Mouse (Mus musculus) heart, embryonic 13.5 days (tissue): ENCODE measurements at regions not wholly inside any gene's neighbourhood (a gene's known extent, or its start where the extent isn't known, plus 50 kb on each side); places are given as distances from the start of the nearest gene placed in this dataset.
"Not testable (repeated sequence)": the region's sequence is repeated elsewhere in the genome, so short reads cannot be mapped to it uniquely, and the experiment has no call there.

Experiments
- ATAC-seq: fragments of 200-750 bp; cut with Nextera tagmentation; 2 replicates; pipeline ENCODE4 v1.8.0; 2017; ENCODE audit warnings: moderate TSS enrichment; ENCODE audit not compliant: insufficient number of reproducible peaks, low FRiP score, low TSS enrichment; ENCODE audit errors: extremely low read depth
- H3K27ac ChIP-seq: fragments of 300-500 bp; sonication (generic); replicated peaks from 2 replicates; pipeline ENCODE4 v1.5.1; 2015; ENCODE audit warnings: moderate library complexity, mild to moderate bottlenecking, inconsistent platforms
- H3K27me3 ChIP-seq: fragments of 300-500 bp; sonication (generic); replicated peaks from 2 replicates; pipeline ENCODE4 v1.6.1; 2015; ENCODE audit warnings: mild to moderate bottlenecking, inconsistent platforms
- H3K36me3 ChIP-seq: fragments of 300-500 bp; sonication (generic); 2 replicates; pipeline ENCODE4 v1.6.1; 2015; ENCODE audit warnings: mild to moderate bottlenecking, inconsistent platforms
- H3K4me1 ChIP-seq: fragments of 300-500 bp; sonication (generic); 2 replicates; pipeline ENCODE4 v1.6.1; 2015; ENCODE audit warnings: inconsistent platforms
- H3K4me2 ChIP-seq: fragments of 300-500 bp; sonication (generic); 2 replicates; pipeline ENCODE4 v1.6.1; 2015; ENCODE audit warnings: inconsistent platforms, mild to moderate bottlenecking, moderate library complexity
- H3K4me3 ChIP-seq: fragments of 300-500 bp; sonication (generic); 2 replicates; pipeline ENCODE4 v1.5.1; 2015; ENCODE audit warnings: moderate library complexity, mild to moderate bottlenecking, inconsistent platforms
- H3K9ac ChIP-seq: fragments of 300-500 bp; sonication (generic); 2 replicates; pipeline ENCODE4 v1.6.1; 2015; ENCODE audit warnings: inconsistent platforms, mild to moderate bottlenecking, moderate library complexity
- H3K9me3 ChIP-seq: fragments of 300-500 bp; sonication (generic); 2 replicates; pipeline ENCODE4 v1.6.1; 2016; ENCODE audit warnings: inconsistent platforms
- WGBS: fragments of 180-500 bp; shearing (Covaris S2); methylation state at CpG from one replicate; pipeline ENCODE4 v1.1.7; 2015; ENCODE audit warnings: mixed read lengths; 5-methylcytosine and 5-hydroxymethylcytosine counted together

- H3K36me3 ChIP-seq, result no peaks in the 10 kb centered on the region
- H3K4me3 ChIP-seq, result no peak overlapping the region
- ATAC-seq, result no peak
- H3K27ac ChIP-seq, result no peak overlapping the region
- no peaks in the 10 kb centered on the region for H3K9me3 ChIP-seq
- H3K4me2 ChIP-seq, result no peak overlapping the region
- H3K9ac ChIP-seq, result no peak overlapping the region
- H3K4me1 ChIP-seq, result no peaks in the 10 kb centered on the region
- H3K27me3 ChIP-seq, result no peaks in the 10 kb centered on the region
- 60% methylated on average over 1 of the region's 1 CpGs for WGBS
Measured at GRCm38 (mm10) chr10:15886150-15886549, 1168.1 kb upstream of the Gje1 start.

- H3K4me3 ChIP-seq, result no peak overlapping the region
- H3K4me1 ChIP-seq, result no peaks in the 10 kb centered on the region
- ATAC-seq, result no peak
- H3K4me2 ChIP-seq, result no peak overlapping the region
- H3K9ac ChIP-seq, result no peak overlapping the region
- H3K27me3 ChIP-seq, result no peaks in the 10 kb centered on the region
- H3K9me3 ChIP-seq, result no peaks in the 10 kb centered on the region
- H3K36me3 ChIP-seq, result no peaks in the 10 kb centered on the region
- no peak overlapping the region for H3K27ac ChIP-seq
- 71% methylated on average over 2 of the region's 2 CpGs for WGBS
Measured at GRCm38 (mm10) chr10:15868063-15868462, 1150.0 kb upstream of the Gje1 start.

- no peak for ATAC-seq
- H3K27ac ChIP-seq, result no peak overlapping the region
Measured at GRCm38 (mm10) chr10:15866931-15867330, 1148.9 kb upstream of the Gje1 start.

GRCm38 (mm10) chr10:15841381-15841780 is 1123.4 kb upstream of the Gje1 start:
- no peak overlapping the region for H3K4me3 ChIP-seq
- H3K27me3 ChIP-seq, result no peaks in the 10 kb centered on the region
- H3K4me1 ChIP-seq, result no peaks in the 10 kb centered on the region
- H3K9me3 ChIP-seq, result no peaks in the 10 kb centered on the region
- no peaks in the 10 kb centered on the region for H3K36me3 ChIP-seq
- no peak overlapping the region for H3K9ac ChIP-seq
- no peak overlapping the region for H3K4me2 ChIP-seq
- no peak overlapping the region for H3K27ac ChIP-seq
- no peak for ATAC-seq
- 51% methylated on average over 3 of the region's 3 CpGs for WGBS

More at GRCm38 (mm10) chr10:15866931-15867330, 1148.9 kb upstream of the Gje1 start:
- Histone ChIP-seq H3K36me3 (no peaks in the 10 kb centered on the region), H3K27me3 (no peaks in the 10 kb centered on the region), H3K4me2 (no peak overlapping the region), H3K4me1 (no peaks in the 10 kb centered on the region), H3K4me3 (no peak overlapping the region), H3K9me3 (no peaks in the 10 kb centered on the region), H3K9ac (no peak overlapping the region)

- no peaks in the 10 kb centered on the region for H3K4me1 ChIP-seq
- no peaks in the 10 kb centered on the region for H3K36me3 ChIP-seq
- H3K4me2 ChIP-seq, result no peak overlapping the region
- no peak for ATAC-seq
- WGBS, result 96% methylated on average over 2 of the region's 2 CpGs
- no peaks in the 10 kb centered on the region for H3K27me3 ChIP-seq
- H3K9ac ChIP-seq, result no peak overlapping the region
- H3K4me3 ChIP-seq, result no peak overlapping the region
- H3K27ac ChIP-seq, result no peak overlapping the region
- no peaks in the 10 kb centered on the region for H3K9me3 ChIP-seq
Measured at GRCm38 (mm10) chr10:15832338-15832737, 1114.3 kb upstream of the Gje1 start.

- no peaks in the 10 kb centered on the region for H3K36me3 ChIP-seq
- H3K4me1 ChIP-seq, result no peaks in the 10 kb centered on the region
- no peak overlapping the region for H3K4me2 ChIP-seq
- no peak overlapping the region for H3K4me3 ChIP-seq
- ATAC-seq, result no peak
- H3K27me3 ChIP-seq, result no peaks in the 10 kb centered on the region
- no peaks in the 10 kb centered on the region for H3K9me3 ChIP-seq
- WGBS, result 81% methylated on average over 1 of the region's 1 CpGs
- H3K9ac ChIP-seq, result no peak overlapping the region
- H3K27ac ChIP-seq, result no peak overlapping the region
Measured at GRCm38 (mm10) chr10:15825457-15825856, 1107.4 kb upstream of the Gje1 start.

- H3K27ac ChIP-seq, result no peak overlapping the region
- no peak overlapping the region for H3K9ac ChIP-seq
- no peaks in the 10 kb centered on the region for H3K36me3 ChIP-seq
- no peaks in the 10 kb centered on the region for H3K27me3 ChIP-seq
- no peaks in the 10 kb centered on the region for H3K4me1 ChIP-seq
- H3K4me3 ChIP-seq, result no peak overlapping the region
- H3K9me3 ChIP-seq, result no peaks in the 10 kb centered on the region
- ATAC-seq, result no peak
- no peak overlapping the region for H3K4me2 ChIP-seq
- WGBS, result 67% methylated on average over 3 of the region's 3 CpGs
Measured at GRCm38 (mm10) chr10:15807271-15807670, 1089.3 kb upstream of the Gje1 start.

GRCm38 (mm10) chr10:15805791-15806190 is 1087.8 kb upstream of the Gje1 start:
- Histone ChIP-seq H3K27ac (no peak overlapping the region), H3K9ac (no peak overlapping the region), H3K27me3 (no peaks in the 10 kb centered on the region), H3K4me2 (no peak overlapping the region), H3K36me3 (no peaks in the 10 kb centered on the region), H3K4me3 (no peak overlapping the region), H3K9me3 (no peaks in the 10 kb centered on the region), H3K4me1 (no peaks in the 10 kb centered on the region)
- ATAC-seq, result no peak
- WGBS, result 75% methylated on average over 2 of the region's 2 CpGs

- not testable (repeated sequence) for H3K4me3 ChIP-seq, H3K4me2 ChIP-seq, H3K27ac ChIP-seq, ATAC-seq, H3K9me3 ChIP-seq, H3K27me3 ChIP-seq, H3K36me3 ChIP-seq, H3K9ac ChIP-seq, H3K4me1 ChIP-seq
Measured at GRCm38 (mm10) chr10:15793185-15793584, 1075.2 kb upstream of the Gje1 start.

- ATAC-seq, result no peak
- H3K9me3 ChIP-seq, result no peaks in the 10 kb centered on the region
- WGBS, result 45% methylated on average over 7 of the region's 7 CpGs
Measured at GRCm38 (mm10) chr10:15791473-15792269, 1073.7 kb upstream of the Gje1 start.

GRCm38 (mm10) chr10:15759983-15760723 is 1042.1 kb upstream of the Gje1 start:
- Histone ChIP-seq H3K9me3 (no peaks in the 10 kb centered on the region), H3K27ac (peak overlapping the region; percentile 25; the same call in 1 of the 2 replicates), H3K36me3 (no peaks in the 10 kb centered on the region), H3K9ac (no peak overlapping the region), H3K4me1 (peaks cover 14% of the 10 kb centered on the region), H3K27me3 (no peaks in the 10 kb centered on the region), H3K4me3 (peak overlapping the region; percentile 31), H3K4me2 (peak overlapping the region; percentile 61)
- ATAC-seq, result no peak; the same call in 1 of the 2 replicates
- WGBS, result 12% methylated on average over 6 of the region's 6 CpGs

More at GRCm38 (mm10) chr10:15791473-15792269, 1073.7 kb upstream of the Gje1 start:
- Histone ChIP-seq H3K4me2 (no peak overlapping the region), H3K27ac (no peak overlapping the region), H3K9ac (no peak overlapping the region), H3K27me3 (no peaks in the 10 kb centered on the region), H3K4me3 (no peak overlapping the region), H3K4me1 (no peaks in the 10 kb centered on the region), H3K36me3 (no peaks in the 10 kb centered on the region)
